Mouse (Mus musculus): ENCODE data around the gene Tcfl5. TPM values are rescaled to one million over a fixed set of nuclear protein-coding genes. Genes with fewer than 3 reads are reported as not detected.

Gene Tcfl5
- not detected in 2 replicates for total RNA-seq (2015; ENCODE audit: low replicate concordance)
- total RNA-seq (2017; ENCODE audit: low replicate concordance): not detected in 2 replicates

DNA sequence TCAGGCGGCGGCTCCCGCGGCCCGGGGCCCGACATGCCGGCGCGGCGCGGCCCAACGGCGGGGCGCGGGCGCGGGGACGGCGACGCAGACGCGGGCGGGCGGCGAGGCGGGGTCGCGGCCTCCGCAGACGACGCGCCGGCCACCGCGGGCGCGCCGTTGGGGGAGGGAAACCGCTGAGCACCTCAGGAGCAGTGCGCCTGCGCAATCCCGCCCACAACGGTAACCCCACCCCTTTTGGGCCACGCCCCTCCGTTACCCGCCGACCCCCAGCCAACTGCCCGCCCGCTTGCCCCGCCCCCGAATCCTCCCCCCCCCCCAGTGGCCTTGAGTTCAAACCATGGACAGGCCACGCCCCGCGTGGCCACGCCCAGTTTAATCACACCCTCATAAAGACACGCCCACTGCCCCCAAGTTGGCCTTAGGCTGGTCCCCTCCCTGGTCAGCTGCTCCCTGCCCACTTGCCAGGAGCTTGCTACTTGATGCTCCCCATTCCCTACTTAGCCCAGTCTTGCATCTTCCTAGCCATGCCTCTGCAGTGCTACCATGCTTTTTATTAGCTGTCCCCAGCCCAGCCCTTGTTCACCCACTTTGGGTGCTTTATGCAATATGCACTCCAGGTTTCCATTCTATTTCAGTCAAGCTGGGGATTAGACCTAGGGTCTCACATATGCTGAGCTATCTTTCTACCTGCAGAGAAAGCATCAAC is at the start of gene Tcfl5:
Tcfl5 (minus strand) TSS at position 154 of the 706 bp plus-strand sequence.
- ATAC-seq (replicated peaks; ENCODE audit: low FRiP score, poor library complexity, severe bottlenecking): no peak

DNA sequence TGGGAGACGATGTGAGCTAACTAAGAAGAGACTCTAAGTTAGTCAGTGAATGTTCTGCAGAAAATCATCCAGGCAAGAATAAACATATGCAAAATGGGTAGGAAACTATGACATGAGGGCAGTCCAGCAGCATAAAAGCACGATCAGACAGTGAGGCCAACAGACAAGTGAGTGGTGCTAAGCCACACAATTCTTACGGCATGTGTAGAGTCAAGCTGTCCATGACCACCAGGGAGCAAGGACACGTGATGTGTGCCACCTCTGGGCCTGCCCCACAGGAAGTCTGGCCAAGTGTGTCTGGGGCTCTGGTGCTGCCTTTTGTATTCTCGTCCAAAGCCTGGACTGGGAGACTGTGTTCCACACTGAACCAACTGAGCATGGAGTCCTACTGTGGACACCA is 47.3 kb upstream of the Tcfl5 start:
- ATAC-seq (replicated peaks; ENCODE audit: low FRiP score, poor library complexity, severe bottlenecking): no peak

DNA sequence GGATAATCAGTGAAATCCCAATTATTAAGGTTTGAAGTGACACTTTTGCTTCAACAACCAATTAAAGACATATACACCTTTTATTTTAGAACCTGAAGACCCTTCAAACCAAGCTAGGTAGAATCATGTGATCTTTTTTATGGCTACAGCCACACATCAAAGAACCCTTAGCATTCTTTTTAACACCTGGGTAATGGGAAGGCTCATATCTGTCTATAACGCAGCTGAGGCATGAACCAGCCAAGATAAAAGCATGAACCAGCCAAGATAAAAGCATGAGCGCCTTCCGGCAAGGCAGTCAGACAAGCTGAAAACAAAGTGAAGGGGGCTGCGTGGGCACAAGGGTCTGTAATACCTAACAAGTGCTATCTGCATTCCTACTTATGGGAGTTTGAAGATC is 41.5 kb upstream of the Tcfl5 start:
- 0 out of 2 replicates have a peak, but pooled peaks have one; percentile 21 for ATAC-seq (replicated peaks; ENCODE audit: low FRiP score, poor library complexity, severe bottlenecking)

DNA sequence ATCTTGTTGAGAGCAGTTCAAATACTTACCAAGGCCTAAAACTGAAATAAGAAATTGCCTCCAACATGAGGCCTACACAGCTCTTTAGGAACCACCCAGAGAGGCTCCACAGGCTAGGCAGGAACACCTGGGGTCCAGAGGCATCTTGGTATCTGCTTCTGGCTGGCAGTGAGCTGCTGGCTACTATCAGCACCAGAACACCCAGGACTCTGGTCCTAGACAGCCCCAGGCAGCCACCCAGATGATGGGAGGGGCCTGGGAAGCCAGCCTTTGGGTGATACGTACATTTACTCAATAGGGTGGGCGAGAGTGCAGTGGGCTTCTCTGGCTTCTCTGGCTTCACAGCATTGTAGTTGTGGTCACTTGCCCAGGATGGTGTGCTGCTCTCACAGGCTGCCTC is 41.0 kb upstream of the Tcfl5 start:
- peak; percentile 89 for ATAC-seq (replicated peaks; ENCODE audit: low FRiP score, poor library complexity, severe bottlenecking)

DNA sequence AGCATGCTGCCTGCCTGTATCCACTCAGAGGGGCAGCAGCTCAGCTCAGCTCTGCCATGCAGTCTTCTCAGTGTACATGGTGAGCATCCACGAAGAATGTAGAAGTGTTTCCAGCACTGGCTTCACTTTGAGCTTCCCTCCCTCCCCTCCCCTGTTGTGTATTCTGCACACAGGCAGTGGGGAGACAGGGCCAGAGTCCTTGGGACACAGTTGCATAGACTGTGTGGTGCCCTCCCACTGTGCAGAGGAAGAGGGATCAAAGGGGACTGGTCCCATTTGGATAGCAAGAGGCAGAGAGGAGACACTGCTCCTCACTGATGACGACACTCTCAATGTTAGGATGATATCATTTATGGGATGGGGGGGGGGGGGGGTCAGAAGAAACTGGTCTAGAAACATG is 38.7 kb upstream of the Tcfl5 start:
- ATAC-seq (replicated peaks; ENCODE audit: low FRiP score, poor library complexity, severe bottlenecking): no peak

DNA sequence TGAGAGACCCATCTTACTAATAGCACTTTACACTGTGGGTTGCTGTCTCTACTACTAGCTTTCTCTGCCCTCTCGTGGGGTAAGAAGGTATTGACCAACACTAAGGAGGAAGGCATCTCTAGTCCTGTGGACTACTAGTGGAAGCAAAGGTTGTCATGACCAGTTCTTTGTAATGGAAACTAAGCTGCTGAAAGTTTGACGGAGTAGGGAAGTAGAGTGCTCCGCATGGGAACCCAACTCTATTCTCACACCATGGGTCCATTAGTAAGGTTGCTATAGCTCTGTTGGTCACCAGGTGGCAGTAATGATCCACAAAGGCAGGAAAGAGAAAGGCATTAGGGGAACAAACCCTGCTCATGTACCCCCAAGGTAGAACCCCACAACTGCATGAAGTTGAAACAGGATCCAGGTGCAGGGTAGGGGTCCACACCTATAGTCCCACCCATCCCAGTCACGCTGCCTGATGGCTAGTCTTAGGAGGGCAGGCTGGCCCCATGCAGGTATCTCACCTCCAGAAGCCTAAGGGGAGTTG is 36.2 kb upstream of the Tcfl5 start:
- ATAC-seq (replicated peaks; ENCODE audit: low FRiP score, poor library complexity, severe bottlenecking): peak; percentile 83

DNA sequence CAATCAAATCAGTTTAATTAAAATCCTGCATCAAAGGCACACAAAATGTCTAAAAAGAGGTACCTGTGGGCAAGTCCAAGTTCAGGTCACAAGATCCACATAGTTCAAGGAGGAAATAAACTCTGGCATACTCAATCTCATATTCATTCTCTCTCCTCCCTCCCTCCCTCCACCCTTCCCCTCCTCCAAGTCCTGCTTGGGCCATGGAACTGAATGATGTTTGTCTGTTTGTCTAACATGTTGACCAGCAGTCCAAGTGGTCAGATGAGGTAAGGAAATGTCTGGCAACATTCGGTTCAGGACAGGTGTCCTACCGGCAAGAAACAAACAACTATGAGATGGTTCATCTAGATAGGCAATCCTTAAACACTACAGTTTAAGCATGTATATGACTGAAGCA is 34.2 kb upstream of the Tcfl5 start:
- no peak for ATAC-seq (replicated peaks; ENCODE audit: low FRiP score, poor library complexity, severe bottlenecking)

DNA sequence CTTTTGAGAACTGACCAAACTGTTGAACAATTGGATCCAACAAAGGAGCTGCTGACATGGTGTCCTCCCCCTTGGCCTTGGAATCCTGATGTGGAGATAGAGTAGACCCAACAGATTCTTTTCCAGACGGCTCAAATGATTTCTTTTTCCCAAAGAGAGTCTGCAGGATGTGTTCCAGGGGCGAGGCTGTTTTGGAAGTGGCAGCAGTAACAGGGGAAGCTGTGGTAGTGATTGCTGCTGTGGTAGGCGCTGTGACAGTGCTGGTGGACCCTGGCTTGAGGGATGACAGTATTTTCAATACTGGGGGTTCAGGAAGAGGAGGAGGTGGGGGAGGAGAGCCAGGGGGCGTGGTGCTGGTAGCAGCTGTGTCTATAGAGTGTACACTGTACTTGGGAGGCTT is 19.5 kb upstream of the Tcfl5 start:
- no peak for ATAC-seq (replicated peaks; ENCODE audit: low FRiP score, poor library complexity, severe bottlenecking)

DNA sequence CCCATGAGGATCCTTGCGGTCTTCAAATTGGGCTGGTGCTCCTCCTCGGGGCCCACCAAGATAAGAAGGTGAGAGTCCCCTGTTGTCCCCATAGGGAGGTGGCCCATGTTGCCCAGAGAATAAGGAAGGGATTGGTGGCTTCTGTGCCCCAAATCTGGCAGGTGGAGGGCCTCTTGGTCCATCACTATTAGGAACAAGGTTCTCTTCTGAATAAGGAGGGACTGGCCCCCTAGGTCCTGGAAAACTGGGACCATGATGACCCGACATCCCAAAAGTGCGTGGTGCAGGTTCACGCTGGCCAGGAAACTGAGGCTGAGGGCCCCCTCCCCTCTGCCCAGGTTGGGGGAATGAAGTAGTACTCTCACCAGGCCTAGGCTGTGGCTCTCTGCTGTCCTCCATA is 18.0 kb upstream of the Tcfl5 start:
- no peak for ATAC-seq (replicated peaks; ENCODE audit: low FRiP score, poor library complexity, severe bottlenecking)

DNA sequence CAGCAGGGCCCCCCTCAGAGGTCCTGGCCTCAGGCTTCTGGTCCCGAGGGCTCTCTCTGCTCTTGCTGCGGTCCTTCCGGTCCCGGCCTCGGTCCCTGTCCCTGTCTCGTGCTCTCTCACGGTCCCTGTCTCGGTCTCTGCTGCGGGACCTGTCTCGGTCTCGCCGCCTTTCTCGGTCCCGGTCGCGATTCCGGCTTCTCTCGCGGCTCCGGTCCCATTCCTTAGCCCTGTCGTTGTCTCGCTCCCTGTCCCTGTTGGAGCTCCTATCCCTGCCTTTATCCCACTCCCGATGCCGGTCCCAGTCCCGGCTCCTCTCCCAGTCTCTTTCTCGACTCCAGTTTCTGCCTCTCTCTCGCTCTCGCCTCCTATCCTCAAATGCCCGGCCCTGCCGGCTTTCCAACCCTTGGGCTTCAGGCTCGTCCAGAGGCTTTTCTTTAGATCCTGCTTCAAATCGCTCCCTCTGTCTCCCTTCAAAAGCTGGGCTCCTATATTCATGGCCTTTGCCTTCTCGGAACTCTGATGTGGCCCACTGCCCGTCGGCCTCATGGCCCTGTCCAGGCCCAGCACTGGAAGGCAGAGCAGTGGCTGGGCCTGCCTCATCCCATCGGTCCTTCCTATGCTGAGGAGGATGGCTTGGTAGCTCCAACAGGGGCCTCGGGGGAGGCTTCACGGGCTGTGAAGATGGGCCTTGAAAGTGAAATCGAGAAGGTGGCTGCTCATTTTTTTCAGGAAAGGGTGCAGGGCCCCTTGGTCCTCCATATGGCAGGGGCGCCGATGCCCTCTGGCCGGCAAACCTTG is 17.0 kb upstream of the Tcfl5 start:
- no peak for ATAC-seq (replicated peaks; ENCODE audit: low FRiP score, poor library complexity, severe bottlenecking)

DNA sequence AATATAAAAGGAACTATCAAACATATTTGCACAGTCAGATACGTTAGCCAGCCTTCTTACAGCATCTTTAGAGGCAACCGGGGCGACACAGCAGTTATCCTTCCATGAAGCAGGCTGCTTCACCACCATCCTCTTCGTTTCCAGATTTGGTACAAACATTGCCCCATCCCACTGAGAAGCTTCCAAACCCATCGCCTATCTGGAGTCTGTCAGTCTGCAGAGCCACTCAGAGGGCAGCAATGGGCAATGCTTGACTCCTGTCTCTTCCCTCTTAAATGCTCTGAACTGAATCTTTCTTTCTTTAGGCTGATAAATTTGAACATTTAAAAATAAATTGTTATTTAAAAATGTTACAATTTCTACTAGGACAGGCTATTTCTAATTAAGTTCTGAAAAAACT is 15.9 kb upstream of the Tcfl5 start:
- no peak for ATAC-seq (replicated peaks; ENCODE audit: low FRiP score, poor library complexity, severe bottlenecking)

DNA sequence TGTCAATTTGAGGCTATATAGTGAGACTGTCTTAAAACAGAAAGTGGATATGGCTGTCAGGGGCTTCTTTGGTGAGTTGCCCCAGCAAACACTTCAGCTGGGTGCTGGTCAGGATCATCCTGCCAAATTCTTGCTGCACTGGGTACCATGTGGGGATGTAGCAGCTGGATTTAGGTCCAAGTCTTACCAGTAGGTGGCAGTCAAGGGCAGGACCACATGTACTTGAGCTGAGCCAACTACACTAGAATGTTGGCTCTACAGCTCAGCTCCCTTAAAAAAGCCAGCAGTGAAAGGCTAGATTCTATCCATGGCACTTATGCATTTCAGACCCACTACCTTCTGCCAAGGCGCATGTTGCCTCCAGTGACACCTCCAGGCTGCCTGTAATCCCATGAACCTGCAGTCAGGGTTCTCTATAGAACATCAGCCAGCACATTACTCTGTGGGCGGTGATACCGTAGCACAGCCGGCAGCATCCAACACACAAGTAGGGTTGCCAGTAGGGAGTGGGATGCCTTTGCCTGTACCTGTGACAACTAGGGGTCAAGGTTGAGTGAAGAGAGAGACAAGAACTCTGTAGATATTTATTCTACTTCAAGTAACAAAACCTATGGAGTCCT is 15.0 kb upstream of the Tcfl5 start:
- ATAC-seq (replicated peaks; ENCODE audit: low FRiP score, poor library complexity, severe bottlenecking): peak; percentile 83

DNA sequence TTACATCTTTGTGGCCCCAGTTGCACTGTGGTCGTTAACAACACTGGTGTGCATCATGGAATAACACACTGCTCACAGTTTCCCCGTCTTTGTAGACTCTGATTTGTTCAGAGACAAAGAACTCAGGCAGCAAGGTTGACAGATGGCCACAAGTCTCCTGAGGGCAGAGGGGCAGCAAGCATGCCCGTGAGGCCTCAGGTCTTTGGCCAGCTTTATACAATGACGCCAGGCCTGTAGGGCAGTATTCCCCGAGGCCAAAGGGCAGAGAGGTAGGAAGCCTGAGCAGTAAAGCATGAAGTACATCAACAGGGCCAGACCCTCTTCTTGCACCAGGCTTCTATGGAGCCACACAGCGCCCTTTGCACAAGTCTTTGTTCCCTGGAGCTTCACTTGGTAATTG is 12.6 kb upstream of the Tcfl5 start:
- ATAC-seq (replicated peaks; ENCODE audit: low FRiP score, poor library complexity, severe bottlenecking): no peak

DNA sequence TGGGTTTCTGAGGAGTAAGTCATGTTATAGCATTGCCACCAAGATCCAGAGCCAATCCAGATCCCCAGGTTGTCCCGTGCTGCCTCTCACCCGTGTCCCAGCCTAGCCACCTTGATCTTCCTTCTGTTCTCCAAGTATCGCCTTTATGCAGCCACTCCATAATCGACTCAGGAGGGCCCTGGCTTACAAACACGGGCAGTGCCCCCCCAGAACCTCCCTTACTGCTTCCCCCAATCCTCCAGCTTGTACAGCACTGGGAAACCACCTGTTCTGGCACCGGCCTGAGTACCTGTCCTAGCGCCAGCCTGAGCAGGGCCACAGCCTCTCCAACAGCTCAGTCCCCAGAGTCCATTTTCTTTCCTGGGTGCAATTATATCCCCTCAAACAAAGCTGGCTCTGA is 12.2 kb upstream of the Tcfl5 start:
- ATAC-seq (replicated peaks; ENCODE audit: low FRiP score, poor library complexity, severe bottlenecking): no peak

DNA sequence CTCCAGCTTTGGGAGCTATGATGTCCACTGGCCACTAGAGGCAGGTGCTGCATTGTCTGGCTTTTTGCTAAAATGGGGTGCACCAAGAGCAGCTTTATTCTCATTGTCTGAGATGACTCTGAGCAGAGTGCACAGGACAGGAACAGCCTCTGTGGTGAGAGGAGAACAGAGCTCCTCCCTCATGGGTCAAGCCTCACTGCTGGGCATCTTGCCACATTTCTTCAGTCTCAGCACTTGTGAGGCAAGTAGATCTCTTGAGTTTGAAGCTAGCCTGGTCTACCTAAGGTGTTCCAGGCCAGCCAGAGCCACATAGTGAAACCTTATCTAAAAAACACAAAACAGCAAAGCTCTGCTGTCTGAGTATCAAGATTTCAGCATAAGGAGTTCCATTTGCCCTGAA is 4.3 kb upstream of the Tcfl5 start:
- ATAC-seq (replicated peaks; ENCODE audit: low FRiP score, poor library complexity, severe bottlenecking): no peak

DNA sequence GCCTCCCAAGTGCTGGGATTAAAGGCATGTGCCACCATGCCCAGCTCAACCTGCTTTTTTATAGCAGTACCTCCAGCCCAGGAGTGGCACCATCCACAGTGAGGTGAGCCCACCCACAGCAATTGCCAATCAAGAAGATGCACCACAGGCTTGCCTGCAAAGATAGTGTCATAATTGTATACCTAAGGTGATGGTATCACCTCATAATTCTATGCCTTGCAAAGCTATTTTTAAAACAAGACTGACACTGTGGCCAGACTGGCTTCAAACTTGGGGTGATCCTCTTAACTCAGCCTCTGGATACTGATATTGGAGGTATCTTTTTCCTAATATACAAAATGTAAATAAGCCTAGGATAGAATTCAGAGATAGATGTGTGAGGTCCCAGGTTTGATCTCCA is 1.1 kb upstream of the Tcfl5 start:
- no peak for ATAC-seq (replicated peaks; ENCODE audit: low FRiP score, poor library complexity, severe bottlenecking)

DNA sequence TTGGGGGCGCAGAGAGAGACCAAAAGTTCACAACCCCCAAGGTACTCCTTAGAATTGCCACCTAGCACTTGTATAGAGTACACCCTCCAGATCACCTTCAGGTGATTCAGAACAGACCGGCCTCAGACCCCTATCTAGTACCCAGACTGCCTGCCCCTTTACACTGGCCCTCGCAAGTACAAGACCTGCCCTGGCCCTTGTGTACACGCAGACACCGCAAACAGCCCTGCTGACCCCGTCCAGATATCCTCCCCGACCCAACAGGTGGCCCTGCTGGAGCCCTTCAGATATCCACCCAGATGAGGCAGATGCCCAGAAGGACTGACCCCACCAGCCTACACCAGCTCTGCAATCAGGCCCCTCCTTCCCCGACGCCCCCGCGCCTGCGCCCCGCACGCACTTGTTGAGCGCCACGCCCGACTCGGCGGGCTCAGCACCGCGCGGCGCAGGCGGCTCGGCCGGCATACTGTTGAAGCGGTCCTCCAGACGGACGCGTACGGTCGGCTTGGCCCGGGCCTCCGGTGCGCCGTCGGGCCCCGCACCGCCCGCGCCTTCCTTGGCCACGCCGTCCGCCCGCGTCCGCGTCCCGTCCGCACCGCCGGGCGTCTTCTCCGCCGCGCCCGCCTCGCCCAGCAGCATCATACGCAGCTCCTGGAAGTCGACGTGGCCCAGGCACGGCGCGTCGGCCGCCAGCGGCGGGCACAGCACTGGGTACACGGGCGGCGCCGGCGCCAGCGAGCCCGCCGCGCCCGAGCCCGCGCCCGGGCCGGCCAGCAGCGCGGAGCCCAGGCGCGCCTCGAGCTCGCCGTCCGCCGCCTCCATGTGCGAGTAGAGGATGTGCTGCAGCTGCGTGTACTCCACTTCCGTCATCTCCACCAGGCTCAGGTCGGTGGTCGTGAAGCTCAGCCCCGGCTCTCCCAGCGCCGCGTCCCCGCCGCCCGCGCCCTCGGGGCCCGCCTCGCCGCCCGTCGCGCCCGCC is 643 bp downstream of the Tcfl5 start:
- no peak for ATAC-seq (replicated peaks; ENCODE audit: low FRiP score, poor library complexity, severe bottlenecking)

DNA sequence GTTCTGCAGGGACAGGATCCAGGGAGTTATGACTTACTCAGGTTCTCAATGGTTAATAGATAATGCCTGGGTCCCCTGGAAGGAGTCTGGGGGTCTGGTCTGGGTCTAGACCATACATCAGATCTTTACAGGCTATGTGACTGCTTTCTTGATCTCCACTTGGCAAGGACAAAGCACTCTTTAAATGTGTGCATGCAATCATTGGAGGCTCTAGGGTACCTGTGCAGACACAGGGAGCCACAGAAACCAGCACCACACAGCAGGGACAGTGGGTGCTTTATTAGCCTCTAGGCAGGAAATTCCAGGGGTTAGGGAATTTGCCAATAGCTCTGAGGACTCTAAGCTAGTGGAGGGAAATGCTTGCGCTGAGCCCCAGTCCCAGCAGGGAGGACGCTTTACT is 30.6 kb downstream of the Tcfl5 start:
- ATAC-seq (replicated peaks; ENCODE audit: low FRiP score, poor library complexity, severe bottlenecking): no peak

DNA sequence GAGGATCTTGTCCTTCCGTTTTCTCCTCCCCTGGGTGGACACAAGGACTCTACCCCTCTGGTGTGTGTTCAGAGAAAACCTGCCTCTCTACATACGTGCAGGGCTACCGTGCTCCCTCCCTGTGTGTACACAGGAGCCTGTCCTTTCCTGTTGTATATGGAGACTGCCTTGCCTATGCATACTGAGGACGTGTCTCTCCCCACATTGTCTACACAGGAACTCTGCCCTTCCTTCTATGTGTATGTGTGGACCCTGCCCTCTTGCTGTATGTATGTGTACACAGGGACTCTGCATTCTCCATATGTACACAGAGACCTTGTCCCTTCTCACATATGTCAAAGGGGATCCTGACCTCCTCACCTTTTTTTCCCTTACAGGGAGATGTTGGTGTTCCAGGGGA is 32.2 kb downstream of the Tcfl5 start:
- no peak for ATAC-seq (replicated peaks; ENCODE audit: low FRiP score, poor library complexity, severe bottlenecking)

DNA sequence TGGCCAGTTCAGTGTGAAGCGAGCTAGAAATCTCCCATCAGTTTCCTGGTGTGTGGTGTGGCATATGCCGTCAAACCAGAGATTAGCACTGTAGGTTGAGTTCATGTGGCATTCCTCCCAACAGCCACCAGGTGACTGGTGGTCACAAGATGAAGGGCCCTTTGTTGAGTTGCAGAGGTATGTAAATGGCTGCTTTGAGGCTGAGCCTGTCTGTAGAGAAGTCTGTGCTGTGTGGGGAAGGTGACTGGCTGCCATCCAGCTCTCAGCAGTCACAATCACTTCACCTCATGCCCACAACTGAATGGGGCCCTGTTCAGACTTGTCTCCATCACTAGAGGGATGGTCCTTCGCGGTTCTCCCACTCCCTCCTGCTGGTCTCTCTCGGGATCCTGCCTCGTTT is 37.7 kb downstream of the Tcfl5 start:
- ATAC-seq (replicated peaks; ENCODE audit: low FRiP score, poor library complexity, severe bottlenecking): no peak
